Mouse (Mus musculus) midbrain, embryonic 11.5 days (tissue): ENCODE measurements at regions not wholly inside any gene's neighbourhood (a gene's known extent, or its start where the extent isn't known, plus 50 kb on each side); places are given as distances from the start of the nearest gene placed in this dataset.

Experiments used
- ATAC-seq: fragments of 200-750 bp; cut with Nextera tagmentation; 2 replicates; pipeline ENCODE4 v1.8.0; 2017; ENCODE audit warnings: moderate TSS enrichment, moderate library complexity; ENCODE audit not compliant: low FRiP score
- DNase-seq: peaks from one replicate; pipeline ENCODE4 v3.0.0; 2015; ENCODE audit warnings: low spot score; ENCODE audit errors: missing footprints
- H3K27ac ChIP-seq: fragments of 300-500 bp; sonication (generic); 2 replicates; pipeline ENCODE4 v1.5.1; 2014; ENCODE audit warnings: low read depth, low read length
- H3K27me3 ChIP-seq: fragments of 300-500 bp; sonication (generic); 2 replicates; pipeline ENCODE4 v1.6.1; 2014; ENCODE audit warnings: mild to moderate bottlenecking, low read length, moderate library complexity, mixed read lengths; ENCODE audit not compliant: control insufficient read depth, insufficient read depth
- H3K36me3 ChIP-seq: fragments of 300-500 bp; sonication (generic); 2 replicates; pipeline ENCODE4 v1.6.1; 2014; ENCODE audit warnings: mild to moderate bottlenecking, low read length, moderate library complexity, mixed read lengths; ENCODE audit not compliant: control insufficient read depth, insufficient read depth
- H3K4me1 ChIP-seq: fragments of 300-500 bp; sonication (generic); 2 replicates; pipeline ENCODE4 v1.6.1; 2014; ENCODE audit warnings: low read length; ENCODE audit not compliant: control insufficient read depth, insufficient read depth
- H3K4me2 ChIP-seq: fragments of 300-500 bp; sonication (generic); 2 replicates; pipeline ENCODE4 v1.6.1; 2014; ENCODE audit warnings: mild to moderate bottlenecking, moderate library complexity
- H3K4me3 ChIP-seq: fragments of 300-500 bp; sonication (generic); 2 replicates; pipeline ENCODE4 v1.5.1; 2014; ENCODE audit warnings: low read depth, low read length
- H3K9ac ChIP-seq: fragments of 300-500 bp; sonication (generic); 2 replicates; pipeline ENCODE4 v1.6.1; 2014; ENCODE audit warnings: low read length
- H3K9me3 ChIP-seq: fragments of 300-500 bp; sonication (generic); 2 replicates; pipeline ENCODE4 v1.6.1; 2016; ENCODE audit warnings: low read length; ENCODE audit not compliant: control insufficient read depth
- WGBS: fragments of 180-500 bp; shearing (Covaris S2); extraction: QIAGEN DNeasy Blood & Tissue Kit; methylation state at CpG from one replicate; pipeline ENCODE4 v1.1.7; 2014; 5-methylcytosine and 5-hydroxymethylcytosine counted together

DNA sequence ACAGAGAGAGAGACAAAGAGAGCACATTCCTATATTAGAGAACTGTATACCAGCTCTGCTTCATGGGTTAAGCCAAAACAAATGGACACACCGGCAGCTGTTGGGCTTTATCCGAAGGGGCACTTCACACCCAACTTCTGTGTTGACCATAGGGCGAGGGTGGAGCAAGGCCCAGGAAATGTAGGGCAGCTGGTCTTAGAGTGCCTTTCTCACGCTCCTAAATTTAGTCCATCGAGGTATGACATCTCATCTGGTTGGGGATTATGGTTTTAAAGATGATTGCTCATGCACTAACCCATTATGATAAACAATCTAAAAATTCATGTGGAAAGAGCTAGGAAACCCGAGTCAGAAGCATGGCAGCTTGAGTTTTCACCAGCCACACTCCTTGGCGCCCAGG lies 63.6 kb upstream of the Ralgps2 start:
- 89% methylated on average over 7 of the region's 7 CpGs for WGBS
- Histone ChIP-seq H3K27me3 (no peaks in the 10 kb centered on the region), H3K4me1 (peaks cover 5% of the 10 kb centered on the region; the same call in 1 of the 2 replicates), H3K4me3 (no peak overlapping the region), H3K27ac (no peak overlapping the region), H3K4me2 (no peak overlapping the region), H3K9me3 (no peaks in the 10 kb centered on the region), H3K9ac (no peak overlapping the region), H3K36me3 (no peaks in the 10 kb centered on the region)
- ATAC-seq, result no peak
- DNase-seq, result no peak

DNA sequence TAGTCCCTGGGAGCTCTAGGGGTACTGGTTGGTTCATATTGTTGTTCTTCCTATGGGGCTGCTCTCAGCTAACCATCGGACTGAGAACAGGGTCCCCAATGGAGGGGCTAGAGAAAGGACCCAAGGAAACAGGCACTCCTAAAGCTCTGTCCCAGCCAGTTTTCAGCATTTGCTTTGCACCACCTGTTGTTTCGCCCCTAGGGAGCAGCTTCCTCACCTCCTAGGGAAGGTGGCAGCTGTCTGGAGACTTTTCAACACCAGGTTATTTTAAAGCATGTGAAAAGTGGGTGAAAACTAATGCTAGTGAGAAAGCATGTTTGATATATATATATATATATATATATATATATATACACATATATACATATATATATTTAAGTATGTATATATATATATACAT lies 62.8 kb upstream of the Ralgps2 start:
- Histone ChIP-seq H3K4me2 (no peak overlapping the region), H3K4me3 (no peak overlapping the region), H3K36me3 (no peaks in the 10 kb centered on the region), H3K27ac (no peak overlapping the region), H3K4me1 (peaks cover 9% of the 10 kb centered on the region; the same call in 1 of the 2 replicates), H3K27me3 (no peaks in the 10 kb centered on the region), H3K9ac (no peak overlapping the region), H3K9me3 (no peaks in the 10 kb centered on the region)
- DNase-seq (no peak), ATAC-seq (no peak)
- WGBS, result 83% methylated on average over 2 of the region's 2 CpGs

DNA sequence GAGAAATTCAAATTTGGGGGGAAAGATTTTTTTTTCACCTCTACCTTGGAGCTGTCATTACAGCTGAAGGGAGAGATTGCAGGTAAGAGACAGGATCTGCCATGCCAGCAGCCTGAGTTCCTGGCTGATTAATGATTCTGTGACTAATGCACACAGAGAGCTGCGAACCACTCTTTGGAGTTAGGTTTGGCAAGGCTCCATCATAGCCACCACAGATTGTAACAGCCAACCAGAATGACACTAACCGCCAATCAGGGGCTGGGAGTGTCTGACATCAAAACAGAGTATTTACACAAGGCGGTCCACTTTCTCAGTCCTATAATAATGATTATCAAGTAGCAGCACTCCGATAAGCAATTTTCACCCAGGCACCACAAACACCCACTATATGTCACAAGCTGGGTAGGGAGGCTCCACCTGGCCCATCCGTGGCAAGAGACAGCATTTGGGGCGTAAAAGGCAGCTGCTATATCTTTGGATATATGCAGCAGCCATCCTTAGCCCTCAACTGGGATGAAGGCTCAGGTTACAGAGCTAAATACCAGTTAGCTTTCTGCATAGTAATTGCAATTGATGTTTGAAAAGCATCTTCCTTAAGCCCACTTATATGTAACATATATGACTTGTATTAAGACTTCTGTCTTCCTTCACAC lies 61.7 kb upstream of the Ralgps2 start:
- ATAC-seq, result no peak
- H3K4me3 ChIP-seq, result no peak overlapping the region
- H3K4me2 ChIP-seq, result no peak overlapping the region
- no peaks in the 10 kb centered on the region for H3K36me3 ChIP-seq
- no peak overlapping the region for H3K27ac ChIP-seq
- H3K4me1 ChIP-seq, result peaks cover 14% of the 10 kb centered on the region
- no peak for DNase-seq
- H3K9me3 ChIP-seq, result no peaks in the 10 kb centered on the region
- WGBS, result 82% methylated on average over 6 of the region's 6 CpGs
- no peak overlapping the region for H3K9ac ChIP-seq
- no peaks in the 10 kb centered on the region for H3K27me3 ChIP-seq

DNA sequence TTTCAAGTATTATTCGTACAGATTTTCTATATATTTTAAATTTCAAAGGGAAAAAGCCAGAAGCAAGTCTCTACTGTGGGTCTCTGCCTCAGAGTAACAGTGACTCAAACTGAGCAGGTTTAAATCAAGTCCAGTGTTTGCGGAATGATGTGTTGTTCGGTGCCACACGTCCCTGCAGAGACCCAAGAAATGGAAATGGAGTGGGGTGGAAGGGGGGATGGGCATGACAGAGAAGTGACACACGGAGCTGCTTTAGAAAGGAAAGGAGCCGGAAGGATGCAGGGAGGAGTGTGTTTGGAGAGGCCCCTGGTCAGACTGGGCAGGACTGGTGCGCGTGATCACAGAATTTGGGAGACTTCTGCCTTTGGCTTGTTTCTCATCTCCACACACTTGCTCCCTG lies 60.5 kb upstream of the Ralgps2 start:
- DNase-seq (no peak), ATAC-seq (no peak)
- Histone ChIP-seq H3K9me3 (no peaks in the 10 kb centered on the region), H3K4me1 (peaks cover 14% of the 10 kb centered on the region), H3K27ac (no peak overlapping the region; the same call in 1 of the 2 replicates), H3K27me3 (no peaks in the 10 kb centered on the region), H3K4me3 (no peak overlapping the region), H3K4me2 (no peak overlapping the region), H3K9ac (no peak overlapping the region), H3K36me3 (no peaks in the 10 kb centered on the region)
- WGBS, result 54% methylated on average over 8 of the region's 8 CpGs

DNA sequence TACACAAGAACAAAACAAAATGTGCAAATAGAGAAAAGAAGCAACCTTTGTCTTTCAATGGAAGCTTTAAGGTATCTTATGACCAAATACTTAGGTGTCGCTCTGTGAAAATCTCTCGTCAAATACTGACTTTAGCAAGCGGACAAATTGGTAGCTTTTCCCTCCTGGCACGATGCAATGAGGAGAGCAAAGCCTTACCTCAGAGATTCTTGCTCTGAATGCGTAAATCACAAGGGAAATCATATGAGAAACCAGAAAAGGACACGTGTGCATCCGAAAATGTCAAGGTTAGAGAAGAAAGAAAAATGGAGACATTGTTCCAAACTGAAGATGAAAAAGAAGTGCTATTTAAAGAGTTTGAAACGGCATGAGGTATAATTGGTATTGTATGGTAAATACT lies 59.8 kb upstream of the Ralgps2 start:
- Histone ChIP-seq H3K4me1 (peaks cover 14% of the 10 kb centered on the region), H3K36me3 (no peaks in the 10 kb centered on the region), H3K27me3 (no peaks in the 10 kb centered on the region), H3K9me3 (no peaks in the 10 kb centered on the region), H3K27ac (peak overlapping the region; percentile 68; the same call in 1 of the 2 replicates), H3K4me3 (no peak overlapping the region), H3K4me2 (no peak overlapping the region), H3K9ac (no peak overlapping the region)
- DNase-seq (no peak), ATAC-seq (no peak)
- 88% methylated on average over 8 of the region's 8 CpGs for WGBS

DNA sequence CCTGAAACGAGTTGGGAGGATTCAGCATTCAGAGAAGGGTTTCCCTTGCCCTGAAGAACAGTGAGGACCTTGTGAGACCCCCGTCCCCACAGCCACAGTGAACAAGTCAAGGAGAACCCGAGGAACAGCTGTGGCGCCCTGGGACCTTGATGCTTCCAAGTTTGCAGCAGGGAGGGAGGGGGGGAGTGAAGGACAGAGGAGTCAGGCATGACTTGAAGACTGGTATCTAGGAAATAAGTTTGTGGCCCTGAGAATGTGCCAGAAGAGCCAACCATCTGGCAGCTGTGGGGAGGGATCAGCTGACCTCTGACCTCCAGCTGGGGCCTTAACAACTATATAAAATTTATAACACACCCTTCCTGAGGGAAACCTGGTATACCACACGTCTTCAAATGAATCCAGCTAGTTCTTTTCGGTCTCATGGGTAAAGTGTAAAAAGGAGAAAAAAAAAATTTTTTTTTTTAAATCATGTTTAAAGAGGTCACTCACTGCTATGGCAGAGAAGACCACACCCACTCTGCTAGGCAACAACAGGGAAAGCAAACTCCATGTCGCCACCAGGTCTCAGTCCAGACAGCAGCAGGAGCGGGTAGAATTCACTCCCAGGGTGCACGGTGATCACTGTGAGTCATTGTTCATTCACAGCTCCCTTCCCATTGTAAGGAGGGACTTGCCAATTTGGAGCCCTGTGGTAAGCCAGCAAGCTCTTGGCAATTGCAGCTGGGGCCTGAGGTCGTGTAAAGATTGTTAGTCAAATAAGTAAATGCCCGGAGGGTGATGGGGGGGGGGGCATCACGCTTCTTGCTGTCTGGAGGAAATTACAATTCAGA lies 58.3 kb upstream of the Ralgps2 start:
- no peak overlapping the region for H3K4me3 ChIP-seq
- no peak overlapping the region for H3K4me2 ChIP-seq
- 32% methylated on average over 12 of the region's 12 CpGs for WGBS
- H3K9ac ChIP-seq, result no peak overlapping the region
- no peaks in the 10 kb centered on the region for H3K27me3 ChIP-seq
- peak overlapping the region; percentile 72 for H3K27ac ChIP-seq
- H3K9me3 ChIP-seq, result no peaks in the 10 kb centered on the region
- peak; percentile 86 for ATAC-seq
- H3K4me1 ChIP-seq, result peaks cover 14% of the 10 kb centered on the region
- DNase-seq, result peak; percentile 90
- H3K36me3 ChIP-seq, result no peaks in the 10 kb centered on the region

DNA sequence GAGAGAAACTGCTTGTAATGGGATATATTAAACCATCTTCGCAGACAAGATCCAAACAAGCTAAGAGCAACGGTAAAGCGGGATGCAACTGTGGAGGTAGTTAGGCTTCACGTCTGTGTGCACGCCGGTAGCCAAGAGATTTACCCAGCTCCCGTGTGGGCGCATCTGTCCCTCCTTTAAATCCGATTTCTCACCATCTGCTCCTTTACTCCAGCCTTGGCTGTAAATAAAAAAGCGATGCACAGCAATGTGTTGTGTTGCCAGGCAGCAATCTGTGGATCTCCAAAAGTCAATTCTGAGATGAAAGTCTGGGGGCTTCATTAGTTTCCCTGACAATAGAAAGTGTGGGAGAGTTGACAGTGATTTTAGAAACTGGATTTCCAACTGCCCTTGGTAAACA lies 57.6 kb upstream of the Ralgps2 start:
- no peaks in the 10 kb centered on the region for H3K27me3 ChIP-seq
- no peaks in the 10 kb centered on the region for H3K36me3 ChIP-seq
- no peak overlapping the region for H3K4me3 ChIP-seq
- DNase-seq (no peak), ATAC-seq (peak; percentile 47)
- H3K4me2 ChIP-seq, result no peak overlapping the region
- peaks cover 14% of the 10 kb centered on the region for H3K4me1 ChIP-seq
- H3K9me3 ChIP-seq, result no peaks in the 10 kb centered on the region
- H3K27ac ChIP-seq, result peak overlapping the region; percentile 72
- 66% methylated on average over 10 of the region's 10 CpGs for WGBS
- H3K9ac ChIP-seq, result peak overlapping the region; percentile 20; the same call in 1 of the 2 replicates

DNA sequence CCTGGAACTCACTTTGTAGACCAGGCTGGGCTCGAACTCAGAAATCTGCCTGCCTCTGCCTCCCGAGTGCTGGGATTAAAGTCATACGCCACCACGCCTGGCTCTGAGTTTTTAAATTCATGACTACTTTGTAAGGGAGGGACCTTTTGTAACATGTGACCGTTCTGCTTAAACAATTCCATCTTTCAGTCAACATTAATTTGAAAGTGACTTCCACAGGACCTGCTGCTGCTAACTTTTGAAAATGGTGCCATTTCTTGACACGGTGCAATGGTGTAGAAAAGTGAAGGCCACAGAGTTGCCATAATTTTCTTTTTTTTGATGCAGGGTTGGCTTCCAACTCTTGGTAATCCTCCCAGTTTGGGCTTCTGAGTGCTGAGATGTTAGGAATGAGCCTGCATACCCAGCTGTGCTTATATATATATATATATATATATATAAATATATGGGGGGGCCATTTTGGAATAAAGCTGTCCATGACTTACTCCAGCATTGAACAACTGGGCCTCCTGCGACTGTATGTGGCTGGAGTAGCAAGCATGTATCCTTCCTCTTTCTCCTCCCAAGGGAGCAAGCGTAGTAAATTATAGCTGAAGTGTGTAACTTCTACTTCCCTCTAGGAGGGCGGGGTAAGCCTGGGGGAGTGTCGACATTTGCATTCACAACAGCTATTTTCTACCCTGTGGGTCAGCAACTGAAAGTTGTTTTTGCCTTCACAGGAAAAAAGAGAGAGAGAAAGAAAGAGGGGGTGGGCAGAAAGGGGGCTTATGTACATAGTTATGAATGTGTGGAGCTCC lies 56.9 kb upstream of the Ralgps2 start:
- Histone ChIP-seq H3K4me3 (no peak overlapping the region), H3K27ac (peak overlapping the region; percentile 72), H3K9me3 (no peaks in the 10 kb centered on the region), H3K36me3 (no peaks in the 10 kb centered on the region), H3K27me3 (no peaks in the 10 kb centered on the region), H3K4me1 (peaks cover 14% of the 10 kb centered on the region), H3K9ac (peak overlapping the region; percentile 20; the same call in 1 of the 2 replicates), H3K4me2 (no peak overlapping the region)
- DNase-seq (no peak), ATAC-seq (no peak)
- WGBS, result 86% methylated on average over 10 of the region's 10 CpGs
